Mouse (Mus musculus): ENCODE data around the gene Irf7. TPM values are rescaled to one million over a fixed set of nuclear protein-coding genes. Genes with fewer than 3 reads are reported as not detected.
A peak's percentile ranks its signal among the peaks of the same experiment; 100 is the strongest.

Irf7 gene
- polyA plus RNA-seq, 2 experiments: 2.1 to 3.2 TPM

- Histone ChIP-seq H3K27ac (replicated peaks; ENCODE audit: low read depth, low read length) (no peak overlapping the region), H3K4me2 (replicated peaks; ENCODE audit: low read depth, low read length, severe bottlenecking) (no peak overlapping the region), H3K4me1 (ENCODE audit: control insufficient read depth, insufficient read depth, low read length) (no peaks in the 10 kb centered on the region), H3K36me3 (ENCODE audit: control insufficient read depth, insufficient read depth, low read length) (peaks cover 76% of the 10 kb centered on the region), H3K9me3 (ENCODE audit: control insufficient read depth, low read length) (no peaks in the 10 kb centered on the region), H3K9ac (ENCODE audit: low read depth, low read length, severe bottlenecking) (no peak overlapping the region), H3K4me3 (replicated peaks; ENCODE audit: low read length) (no peak overlapping the region), H3K27me3 (ENCODE audit: control insufficient read depth, insufficient read depth, low read length) (no peaks in the 10 kb centered on the region)
- WGBS: 81% methylated on average over 1 of the region's 1 CpGs
- ATAC-seq (ENCODE audit: low FRiP score, low read depth) (no peak), DNase-seq (ENCODE audit: low spot score) (no peak)
- no peak for TF ChIP-seq POLR2A (IDR thresholded peaks at IDR 0.05; ENCODE audit: borderline replicate concordance, extremely low read depth, insufficient read depth, insufficient read length)
Measured at GRCm38 (mm10) chr7:141302702-141303268, 36.5 kb upstream of the Irf7 start.

GRCm38 (mm10) chr7:141301386-141301785 lies 35.1 kb upstream of the Irf7 start:
- Histone ChIP-seq H3K4me1 (ENCODE audit: control insufficient read depth, insufficient read depth, low read length) (no peaks in the 10 kb centered on the region), H3K27me3 (ENCODE audit: control insufficient read depth, insufficient read depth, low read length) (no peaks in the 10 kb centered on the region), H3K4me3 (replicated peaks; ENCODE audit: low read length) (no peak overlapping the region), H3K9me3 (ENCODE audit: control insufficient read depth, low read length) (no peaks in the 10 kb centered on the region), H3K27ac (replicated peaks; ENCODE audit: low read depth, low read length) (no peak overlapping the region), H3K36me3 (ENCODE audit: control insufficient read depth, insufficient read depth, low read length) (peaks cover 74% of the 10 kb centered on the region), H3K4me2 (replicated peaks; ENCODE audit: low read depth, low read length, severe bottlenecking) (no peak overlapping the region), H3K9ac (ENCODE audit: low read depth, low read length, severe bottlenecking) (no peak overlapping the region)
- WGBS: 96% methylated on average over 9 of the region's 9 CpGs
- no peak for DNase-seq (ENCODE audit: low spot score)
- TF ChIP-seq POLR2A (IDR thresholded peaks at IDR 0.05; ENCODE audit: borderline replicate concordance, extremely low read depth, insufficient read depth, insufficient read length): no peak
- ATAC-seq (ENCODE audit: low FRiP score, low read depth): no peak

- TF ChIP-seq POLR2A (IDR thresholded peaks at IDR 0.05; ENCODE audit: borderline replicate concordance, extremely low read depth, insufficient read depth, insufficient read length): no peak
- Histone ChIP-seq H3K9me3 (ENCODE audit: control insufficient read depth, low read length) (no peaks in the 10 kb centered on the region), H3K4me3 (replicated peaks; ENCODE audit: low read length) (no peak overlapping the region), H3K4me2 (replicated peaks; ENCODE audit: low read depth, low read length, severe bottlenecking) (no peak overlapping the region), H3K27ac (replicated peaks; ENCODE audit: low read depth, low read length) (no peak overlapping the region), H3K9ac (ENCODE audit: low read depth, low read length, severe bottlenecking) (no peak overlapping the region), H3K27me3 (ENCODE audit: control insufficient read depth, insufficient read depth, low read length) (peaks cover 14% of the 10 kb centered on the region), H3K36me3 (ENCODE audit: control insufficient read depth, insufficient read depth, low read length) (peaks cover 53% of the 10 kb centered on the region), H3K4me1 (ENCODE audit: control insufficient read depth, insufficient read depth, low read length) (no peaks in the 10 kb centered on the region)
- ATAC-seq (ENCODE audit: low FRiP score, low read depth) (no peak), DNase-seq (ENCODE audit: low spot score) (no peak)
- WGBS: 95% methylated on average over 8 of the region's 8 CpGs
Measured at GRCm38 (mm10) chr7:141299175-141299574, 32.9 kb upstream of the Irf7 start.

GRCm38 (mm10) chr7:141297926-141298650 lies 31.8 kb upstream of the Irf7 start:
- ATAC-seq (ENCODE audit: low FRiP score, low read depth) (no peak), DNase-seq (ENCODE audit: low spot score) (no peak)
- no peaks in the 10 kb centered on the region for H3K4me1 ChIP-seq (ENCODE audit: control insufficient read depth, insufficient read depth, low read length)
- peaks cover 43% of the 10 kb centered on the region for H3K36me3 ChIP-seq (ENCODE audit: control insufficient read depth, insufficient read depth, low read length)
- no peak overlapping the region for H3K4me3 ChIP-seq (replicated peaks; ENCODE audit: low read length)
- no peak overlapping the region for H3K9ac ChIP-seq (ENCODE audit: low read depth, low read length, severe bottlenecking)
- 82% methylated on average over 3 of the region's 3 CpGs for WGBS
- no peaks in the 10 kb centered on the region for H3K9me3 ChIP-seq (ENCODE audit: control insufficient read depth, low read length)
- peaks cover 25% of the 10 kb centered on the region for H3K27me3 ChIP-seq (ENCODE audit: control insufficient read depth, insufficient read depth, low read length)
- TF ChIP-seq POLR2A (IDR thresholded peaks at IDR 0.05; ENCODE audit: borderline replicate concordance, extremely low read depth, insufficient read depth, insufficient read length): no peak
- H3K4me2 ChIP-seq (replicated peaks; ENCODE audit: low read depth, low read length, severe bottlenecking): no peak overlapping the region
- H3K27ac ChIP-seq (replicated peaks; ENCODE audit: low read depth, low read length): no peak overlapping the region

- H3K4me1 ChIP-seq (ENCODE audit: control insufficient read depth, insufficient read depth, low read length): peaks cover 4% of the 10 kb centered on the region; the same call in 1 of the 2 replicates
Measured at GRCm38 (mm10) chr7:141294479-141294878, 28.2 kb upstream of the Irf7 start.

More at GRCm38 (mm10) chr7:141294479-141294878, 28.2 kb upstream of the Irf7 start:
- H3K4me3 ChIP-seq (replicated peaks; ENCODE audit: low read length): peak overlapping the region; percentile 39
- 12% methylated on average over 15 of the region's 22 CpGs for WGBS
- H3K9ac ChIP-seq (ENCODE audit: low read depth, low read length, severe bottlenecking): peak overlapping the region; percentile 53; the same call in 1 of the 2 replicates
- no peak for TF ChIP-seq POLR2A (IDR thresholded peaks at IDR 0.05; ENCODE audit: borderline replicate concordance, extremely low read depth, insufficient read depth, insufficient read length)
- H3K27me3 ChIP-seq (ENCODE audit: control insufficient read depth, insufficient read depth, low read length): peaks cover 42% of the 10 kb centered on the region
- no peaks in the 10 kb centered on the region for H3K9me3 ChIP-seq (ENCODE audit: control insufficient read depth, low read length)
- H3K36me3 ChIP-seq (ENCODE audit: control insufficient read depth, insufficient read depth, low read length): peaks cover 16% of the 10 kb centered on the region; the same call in 1 of the 2 replicates
- DNase-seq (ENCODE audit: low spot score) (no peak), ATAC-seq (ENCODE audit: low FRiP score, low read depth) (no peak)
- peak overlapping the region; percentile 79 for H3K4me2 ChIP-seq (replicated peaks; ENCODE audit: low read depth, low read length, severe bottlenecking)
- H3K27ac ChIP-seq (replicated peaks; ENCODE audit: low read depth, low read length): no peak overlapping the region

Data from limb, embryonic 14.5 days (tissue).